In genomic region chr5:124410808-124411207, GRCm38 (mm10) we compare ENCODE assay signal across 13 mouse cellular contexts. TPM values are rescaled to one million over a fixed set of nuclear protein-coding genes. Genes with fewer than 3 reads are reported as not detected.
DNase-seq lines count a peak whose midpoint lies in the region; ATAC-seq and TF ChIP-seq lines count a peak whose summit lies in the region.
"Had no signal": no experiment of that assay in that cellular context is flagged by ENCODE, and none has a peak within 500 bp of the region (broad histone marks: within the 10 kb centered on the region; RNA-seq: fewer than 3 reads in every experiment).

No protein-coding gene starts in this region.

- H3K27ac ChIP-seq in liver, adult 2 months (replicated peaks; ENCODE audit: insufficient read depth, low read depth, low read length) = no peak overlapping the region
- no peak overlapping the region for H3K27ac ChIP-seq in liver, embryonic 11.5 days (ENCODE audit: low read depth, low read length)
- H3K27ac ChIP-seq: limb, embryonic 12.5 days had no signal

- H3K27me3 ChIP-seq in liver, adult 2 months (ENCODE audit: control insufficient read depth, insufficient read depth, low read length) = no peaks in the 10 kb centered on the region
- no peaks in the 10 kb centered on the region for H3K27me3 ChIP-seq in liver, embryonic 11.5 days (replicated peaks; ENCODE audit: control insufficient read depth, insufficient read depth, low read length)
- H3K27me3 ChIP-seq: limb, embryonic 12.5 days had no signal

- peak; percentile 61 for DNase-seq in adrenal gland, postnatal 14 days
- DNase-seq in adrenal gland, postnatal 4 days (ENCODE audit: low spot score in 2 of 2) = no peak
- DNase-seq in liver, adult 2 months (ENCODE audit: extremely low read depth, low read depth, low spot score) = no peak
- no peak for DNase-seq in liver, embryonic 11.5 days (ENCODE audit: low spot score)
- peak; percentile 53 for DNase-seq in 416B (ENCODE audit: low read depth)
- DNase-seq in R1 (ENCODE audit: low read depth, low spot score) = peak; percentile 58
- DNase-seq in MN1 (ENCODE audit: low spot score) = no peak
- DNase-seq in layer of hippocampus, adult 18-20 months (ENCODE audit: low spot score in 2 of 2) = no peak
- DNase-seq: heart, adult 11 months; heart, postnatal 14 days; thymus, adult 18-20 months had no signal

- no peak for TF ChIP-seq POLR2A in liver, adult 2 months (IDR thresholded peaks at IDR 0.05; ENCODE audit: extremely low read depth, insufficient read depth, low read length)

- no peak overlapping the region for H3K4me3 ChIP-seq in liver, adult 2 months (ENCODE audit: insufficient read depth, low read depth, low read length)
- no peak overlapping the region for H3K4me3 ChIP-seq in liver, embryonic 11.5 days (ENCODE audit: low read depth, low read length)
- H3K4me3 ChIP-seq: limb, embryonic 12.5 days had no signal

- H3K4me1 ChIP-seq in liver, adult 2 months (ENCODE audit: control insufficient read depth, insufficient read depth, low read length) = no peaks in the 10 kb centered on the region
- H3K4me1 ChIP-seq in liver, embryonic 11.5 days (replicated peaks; ENCODE audit: control insufficient read depth, insufficient read depth, low read length) = no peaks in the 10 kb centered on the region
- H3K4me1 ChIP-seq: limb, embryonic 12.5 days had no signal

- H3K9me3 ChIP-seq in liver, embryonic 11.5 days (ENCODE audit: control insufficient read depth, low read length) = no peaks in the 10 kb centered on the region
- H3K9me3 ChIP-seq: limb, embryonic 12.5 days had no signal

- H3K79me2 ChIP-seq in liver, adult 2 months (ENCODE audit: control insufficient read depth, insufficient read depth, low read length) = no peaks in the 10 kb centered on the region

- peak; percentile 17; the same call in 1 of the 2 replicates for TF ChIP-seq CTCF in liver, adult 2 months (IDR thresholded peaks at IDR 0.05; ENCODE audit: low read depth, low read length)

- no peak for ATAC-seq in liver, embryonic 11.5 days (replicated peaks; ENCODE audit: low FRiP score)
- ATAC-seq: inflammation-experienced regulatory T-cells, adult 6 months had no signal

- no peak overlapping the region for H3K9ac ChIP-seq in liver, adult 2 months (ENCODE audit: low read depth, low read length)
- no peak overlapping the region for H3K9ac ChIP-seq in liver, embryonic 11.5 days (ENCODE audit: low read depth, low read length)
- H3K9ac ChIP-seq: limb, embryonic 12.5 days had no signal

- 57% methylated on average over 3 of the region's 3 CpGs for WGBS in liver, adult 2 months
- WGBS in liver, embryonic 11.5 days = 81% methylated on average over 3 of the region's 3 CpGs

- H3K4me2 ChIP-seq in liver, embryonic 11.5 days = no peak overlapping the region
- H3K4me2 ChIP-seq: limb, embryonic 12.5 days had no signal

- peaks cover 52% of the 10 kb centered on the region for H3K36me3 ChIP-seq in liver, adult 2 months (ENCODE audit: control insufficient read depth, insufficient read depth, low read length)
- peaks cover 41% of the 10 kb centered on the region for H3K36me3 ChIP-seq in liver, embryonic 11.5 days (ENCODE audit: control insufficient read depth, insufficient read depth, low read length)

RNA-seq across cellular contexts. Expression of gene Sbno1, which starts 15.0 kb away (rescaled TPM):
- total RNA-seq in adrenal gland, postnatal 14 days (2021) = 90.7 and 103 TPM in 2 replicates
- 100 to 1,000 TPM in 1 of 2 experiments, 10 to 100 TPM in 1; 90.4 to 102 TPM for total RNA-seq in adrenal gland, postnatal 4 days (2021)
- 33.1 and 36.6 TPM in 2 replicates for total RNA-seq in liver, adult 2 months (2014; rRNA removed)
- 7.2 and 8.1 TPM in 2 replicates for polyA plus RNA-seq in liver, adult 2 months (2012; rRNA removed)
- polyA plus RNA-seq in liver, embryonic 11.5 days (2014; fragmentation: Nextera tagmentation; extraction: Ambion mirVana) = 75.2 and 86.4 TPM in 2 replicates
- total RNA-seq in layer of hippocampus, adult 18-20 months (2021) = 100 to 1,000 TPM; 148 to 154 TPM

RNA-seq across cellular contexts. Expression of gene Kmt5a, which starts 28.9 kb away (rescaled TPM):
- 146 and 162 TPM in 2 replicates for total RNA-seq in adrenal gland, postnatal 14 days (2021)
- 100 to 1,000 TPM in 1 of 2 experiments, 10 to 100 TPM in 1; 97.9 to 105 TPM for total RNA-seq in adrenal gland, postnatal 4 days (2021)
- total RNA-seq in liver, adult 2 months (2014; rRNA removed) = 9.6 and 13.2 TPM in 2 replicates
- 14.7 and 15.1 TPM in 2 replicates for polyA plus RNA-seq in liver, adult 2 months (2012; rRNA removed)
- polyA plus RNA-seq in liver, embryonic 11.5 days (2014; fragmentation: Nextera tagmentation; extraction: Ambion mirVana) = 132 and 145 TPM in 2 replicates
- 10 to 100 TPM; 66.3 to 73.0 TPM for total RNA-seq in layer of hippocampus, adult 18-20 months (2021)

RNA-seq across cellular contexts. Expression of gene Cdk2ap1, which starts 47.9 kb away (rescaled TPM):
- 143 and 159 TPM in 2 replicates for total RNA-seq in adrenal gland, postnatal 14 days (2021)
- total RNA-seq in adrenal gland, postnatal 4 days (2021) = 100 to 1,000 TPM; 191 to 204 TPM
- total RNA-seq in liver, adult 2 months (2014; rRNA removed) = 13.4 and 14.2 TPM in 2 replicates
- 33.5 and 38.2 TPM in 2 replicates for polyA plus RNA-seq in liver, adult 2 months (2012; rRNA removed)
- 97.9 and 124 TPM in 2 replicates for polyA plus RNA-seq in liver, embryonic 11.5 days (2014; fragmentation: Nextera tagmentation; extraction: Ambion mirVana)
- total RNA-seq in layer of hippocampus, adult 18-20 months (2021) = 10 to 100 TPM; 88.2 to 94.5 TPM

Comparison
In these comparisons a context has a peak if more than half of its experiments do, and no peak if none do; other contexts are left out.
1. DNase-seq: peak in adrenal gland, postnatal 14 days (single experiment), 416B (single experiment) and R1 (single experiment); none in adrenal gland, postnatal 4 days (0 of 2), liver, adult 2 months (single experiment), liver, embryonic 11.5 days (single experiment), MN1 (single experiment) and layer of hippocampus, adult 18-20 months (0 of 2).